Mouse (Mus musculus) 3T3-L1 (cell line): ENCODE measurements around the gene St8sia6.
"Not testable (repeated sequence)": the region's sequence is repeated elsewhere in the genome, so short reads cannot be mapped to it uniquely, and the experiment has no call there.

Source experiments
- DNase-seq: peaks from one replicate; pipeline ENCODE4 v3.0.0-alpha.2; 2015; ENCODE audit warnings: low read depth, low spot score

St8sia6 gene

GRCm38 (mm10) chr2:13630136-13630832 lies 163.6 kb downstream of the St8sia6 start:
- no peak for DNase-seq

GRCm38 (mm10) chr2:13603636-13604035 lies 190.2 kb downstream of the St8sia6 start:
- DNase-seq, result not testable (repeated sequence)

DNA sequence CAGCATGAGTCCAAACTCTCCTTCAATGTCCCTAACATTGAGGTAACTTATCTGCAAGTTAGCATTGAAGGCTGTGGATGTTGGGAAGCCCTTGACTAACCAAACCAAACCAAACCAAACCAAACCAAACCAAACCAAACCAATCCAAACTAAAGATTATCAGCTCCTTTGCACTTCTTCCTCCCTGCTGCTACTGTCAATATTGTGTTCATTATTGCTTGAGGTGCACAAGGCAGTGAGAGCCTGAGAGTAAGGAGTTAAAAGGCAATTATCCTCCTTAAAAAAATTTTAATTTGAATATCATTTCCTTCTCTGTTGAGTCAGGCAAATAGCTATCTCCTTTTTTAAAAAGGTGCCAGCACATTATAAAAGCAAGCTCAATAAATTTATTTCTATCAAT lies 190.8 kb downstream of the St8sia6 start:
- no peak for DNase-seq
